Mouse (Mus musculus) frontal cortex, postnatal 25 days (tissue): Measurements from ENCODE around the gene Tnni2.

Source experiments
- DNase-seq, 2 experiments: peaks; one replicate each; pipeline ENCODE4 v3.0.0; 2022; ENCODE audit warnings: low spot score in 2 of 2

Gene Tnni2

DNA sequence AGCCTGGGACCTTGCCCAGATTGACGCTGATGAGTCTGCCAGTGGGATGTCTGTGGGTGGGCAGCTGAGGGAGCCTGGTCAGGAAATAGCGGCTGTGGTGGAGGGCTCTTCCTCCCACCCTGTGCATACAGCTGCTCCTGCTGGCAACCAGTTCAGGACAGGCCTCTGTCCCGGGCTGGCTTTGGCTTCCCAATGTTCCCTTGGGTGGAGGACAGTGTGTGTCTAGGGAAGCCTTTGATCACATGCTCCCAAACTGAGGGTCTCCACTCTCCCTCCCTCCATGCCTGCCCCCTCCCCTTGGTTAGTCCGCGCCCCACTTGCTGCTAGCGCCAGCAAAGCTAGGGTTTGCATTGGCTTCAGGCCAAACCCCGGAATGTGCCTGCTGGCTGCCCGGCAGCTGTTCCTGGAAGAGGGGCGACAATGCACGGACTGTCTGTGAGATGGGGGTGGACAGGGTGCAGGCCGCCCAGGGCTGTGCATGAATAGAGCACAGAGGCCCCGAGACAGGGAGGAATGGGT is 11.4 kb upstream of the Tnni2 start:
- DNase-seq: peak in 1 of 2 experiments; percentile 32

DNA sequence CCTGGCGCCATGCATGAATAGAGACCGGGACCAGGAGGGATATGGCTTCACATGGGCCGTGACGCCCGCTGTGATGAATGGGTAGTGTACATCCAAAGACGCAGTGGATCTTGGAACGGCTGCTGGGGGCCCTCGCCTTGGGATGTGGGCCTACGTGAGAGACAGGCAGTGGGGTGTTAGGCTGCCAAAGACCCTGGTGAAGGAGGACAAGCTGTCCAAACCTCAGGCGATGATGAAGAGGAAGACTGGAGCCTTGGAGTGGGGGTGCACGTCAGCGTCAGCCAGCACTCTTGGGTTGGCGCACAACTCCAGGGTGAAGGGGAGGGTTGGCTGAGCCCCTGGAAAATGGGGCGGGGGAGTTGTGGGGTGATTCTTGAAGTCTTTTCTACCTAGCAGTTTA is 10.5 kb upstream of the Tnni2 start:
- DNase-seq: no peak

DNA sequence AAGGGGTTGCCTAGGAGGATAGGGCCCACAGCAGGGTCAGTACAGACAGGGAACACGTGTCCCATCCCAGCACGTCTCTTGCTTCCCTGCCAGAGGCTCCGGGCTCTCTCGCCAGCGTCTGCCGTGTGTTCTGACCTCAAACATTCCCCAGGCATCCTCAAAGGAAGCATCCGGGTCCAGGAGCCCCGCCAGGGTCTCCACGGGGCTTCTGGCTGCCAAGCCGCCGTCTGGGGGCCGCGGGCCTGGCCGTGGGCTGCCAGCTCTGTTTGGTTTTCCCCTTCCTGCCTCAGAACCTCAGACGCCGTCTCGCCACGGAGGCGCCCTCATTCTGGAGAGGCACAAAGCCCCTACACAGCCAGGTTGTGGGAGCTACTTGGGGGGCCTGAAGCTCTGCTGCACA is 8.0 kb upstream of the Tnni2 start:
- DNase-seq: no peak

DNA sequence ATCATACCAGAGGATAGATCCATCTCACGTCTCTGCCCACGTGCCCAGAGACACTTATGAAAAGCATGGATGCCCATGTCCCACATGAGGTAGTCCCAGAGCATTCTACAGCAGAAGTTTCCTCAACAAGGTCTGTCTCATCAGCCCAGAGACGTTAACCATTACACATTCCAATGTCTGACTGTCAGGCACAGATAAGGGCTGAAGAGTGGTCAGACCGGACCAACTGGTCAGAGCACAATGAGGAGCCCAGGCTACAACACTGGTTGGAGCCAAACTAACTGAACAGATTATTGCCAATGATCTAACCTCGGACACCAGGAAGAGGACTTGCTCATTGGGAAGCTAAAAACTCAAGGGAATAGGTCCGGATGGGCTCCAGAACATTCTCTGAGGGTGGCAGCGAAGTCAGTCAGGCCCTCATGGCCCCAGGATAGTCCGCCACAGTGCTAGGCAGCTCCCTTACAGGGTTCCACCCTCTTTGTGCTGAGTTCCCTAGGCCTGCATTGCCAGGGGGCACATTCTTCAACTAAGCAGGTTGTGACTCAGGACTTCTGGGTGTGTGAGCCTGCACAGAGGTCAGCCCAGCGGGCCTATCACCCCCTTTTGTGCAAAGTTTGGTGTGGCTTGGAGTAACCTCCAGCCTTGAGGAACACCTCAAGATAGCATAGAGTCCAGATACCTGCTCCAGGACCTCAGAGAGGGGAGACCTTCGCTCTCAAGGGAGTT is 7.3 kb upstream of the Tnni2 start, which contains the start of gene Syt8:
Gene Syt8, plus strand, starts transcription at position 714 of the 729 bp plus-strand sequence.
- DNase-seq: no peak

DNA sequence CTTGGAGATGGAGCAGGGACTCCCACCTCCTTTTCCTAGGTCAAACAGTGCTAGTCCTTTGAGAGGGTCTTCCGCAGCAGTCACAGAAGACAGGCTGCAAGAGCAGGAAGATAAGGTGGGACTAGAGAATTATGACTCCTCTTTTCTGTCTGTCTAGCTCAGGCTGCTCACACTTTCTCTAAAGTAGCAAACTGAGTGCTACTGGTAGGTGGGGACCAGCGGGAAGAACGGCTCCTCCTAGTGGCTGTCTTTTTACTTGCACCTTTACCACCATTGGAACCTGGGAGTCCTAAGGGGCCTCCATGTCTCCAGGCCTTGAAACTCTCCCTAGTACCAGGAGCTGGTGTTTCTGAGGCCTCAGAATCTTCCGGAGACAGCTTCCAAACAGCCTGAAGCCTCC is 6.1 kb upstream of the Tnni2 start:
- peak; percentile 41 to 61 for DNase-seq

DNA sequence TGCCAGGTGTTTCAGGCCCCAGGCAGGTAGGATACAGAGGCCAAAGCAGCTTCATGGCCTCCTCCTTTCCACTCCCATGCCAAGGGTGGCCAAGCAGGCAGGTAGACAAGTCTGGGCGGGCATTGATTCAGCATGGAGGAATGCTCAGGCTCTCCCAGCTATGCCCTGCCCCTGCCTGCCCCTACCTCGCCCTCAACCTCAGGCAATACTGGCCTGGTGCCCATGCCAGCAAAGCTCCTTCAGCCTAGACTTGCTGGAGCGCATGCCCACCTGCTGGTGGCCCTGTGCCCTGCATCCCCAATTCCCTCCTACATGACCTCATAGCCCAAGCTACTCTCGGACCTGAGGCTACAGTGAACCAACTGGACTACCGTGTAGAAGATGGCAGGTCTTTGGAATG is 4.3 kb upstream of the Tnni2 start:
- DNase-seq: no peak

DNA sequence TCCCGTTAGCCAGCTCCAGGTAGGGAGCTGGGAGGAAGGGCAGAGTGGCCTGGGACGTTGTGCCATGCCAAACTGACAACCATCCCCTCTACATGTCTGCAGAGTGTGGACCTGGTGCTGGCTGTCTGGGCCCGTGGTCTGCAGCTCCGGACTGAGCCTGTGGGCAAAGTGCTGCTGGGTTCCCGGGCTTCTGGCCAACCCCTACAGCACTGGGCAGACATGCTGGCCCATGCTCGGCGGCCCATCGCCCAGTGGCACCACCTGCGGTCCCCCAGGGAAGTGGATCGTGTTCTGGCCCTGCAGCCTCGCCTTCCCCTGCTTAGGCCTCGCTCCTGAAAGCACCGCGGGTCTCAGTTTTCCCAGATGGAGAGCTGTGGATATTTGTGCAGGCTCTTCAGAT is 1.6 kb upstream of the Tnni2 start:
- no peak for DNase-seq

DNA sequence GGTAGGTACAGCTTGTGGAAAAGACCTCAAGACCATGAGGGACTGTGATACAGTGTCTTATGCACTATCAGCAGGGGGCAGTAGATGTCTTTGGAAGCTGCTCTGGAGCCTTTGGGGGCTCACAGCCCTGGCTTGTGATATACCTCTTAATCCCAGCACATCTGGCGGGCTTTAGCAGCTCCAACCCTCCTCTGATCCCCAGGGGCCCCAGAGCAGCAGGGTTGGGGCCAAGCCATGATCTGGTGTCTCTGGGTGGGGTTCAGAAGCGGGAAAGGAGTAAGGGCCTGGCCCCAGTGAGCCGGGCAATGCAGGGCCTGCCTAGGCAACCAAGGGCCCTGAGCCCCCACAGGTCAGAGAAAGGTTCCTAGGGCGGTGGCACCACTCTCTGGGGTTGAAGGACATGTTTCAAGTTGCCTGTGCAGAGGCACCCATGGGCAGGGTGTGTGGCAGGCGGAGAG is 922 bp upstream of the Tnni2 start:
- no peak for DNase-seq

DNA sequence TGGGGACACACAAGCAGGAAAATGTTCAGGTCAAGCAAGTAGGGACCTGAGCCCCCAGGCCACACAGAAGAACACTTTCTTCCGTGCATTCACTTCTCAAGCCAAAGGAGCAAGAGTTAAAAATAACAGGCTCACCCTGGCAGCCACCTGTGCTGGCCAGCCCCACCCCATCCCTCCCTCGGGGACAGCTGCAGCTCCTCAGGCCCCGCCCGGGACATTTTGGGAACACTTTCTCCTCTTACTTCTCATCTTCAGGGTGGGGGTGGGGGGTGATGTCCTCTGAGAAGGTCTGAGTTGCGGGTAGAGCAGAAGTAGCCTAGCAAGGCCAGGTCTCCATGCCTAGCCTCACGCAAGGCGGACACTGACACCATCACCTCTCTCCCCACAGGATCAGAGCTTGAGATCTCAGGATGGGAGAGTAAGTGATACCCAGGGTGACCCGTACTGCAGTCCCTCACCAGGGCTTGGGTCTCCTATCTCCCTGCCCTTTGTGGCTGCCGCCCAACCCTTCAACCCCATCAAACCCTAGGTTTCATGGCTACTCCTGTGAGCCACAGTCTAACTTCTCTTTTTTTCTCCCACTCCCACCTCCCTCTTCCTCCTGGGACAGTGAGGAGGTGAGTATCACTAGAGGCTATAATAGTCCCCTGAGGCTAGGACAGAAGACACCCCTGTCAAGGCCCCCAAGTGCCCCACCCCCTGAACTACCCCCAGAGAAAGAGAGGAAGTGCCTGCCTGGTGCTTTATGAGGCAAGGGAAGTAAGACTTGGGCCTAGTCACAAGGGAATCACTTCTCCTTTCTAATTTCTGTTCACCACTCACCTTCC is 686 bp downstream of the Tnni2 start:
- no peak for DNase-seq

DNA sequence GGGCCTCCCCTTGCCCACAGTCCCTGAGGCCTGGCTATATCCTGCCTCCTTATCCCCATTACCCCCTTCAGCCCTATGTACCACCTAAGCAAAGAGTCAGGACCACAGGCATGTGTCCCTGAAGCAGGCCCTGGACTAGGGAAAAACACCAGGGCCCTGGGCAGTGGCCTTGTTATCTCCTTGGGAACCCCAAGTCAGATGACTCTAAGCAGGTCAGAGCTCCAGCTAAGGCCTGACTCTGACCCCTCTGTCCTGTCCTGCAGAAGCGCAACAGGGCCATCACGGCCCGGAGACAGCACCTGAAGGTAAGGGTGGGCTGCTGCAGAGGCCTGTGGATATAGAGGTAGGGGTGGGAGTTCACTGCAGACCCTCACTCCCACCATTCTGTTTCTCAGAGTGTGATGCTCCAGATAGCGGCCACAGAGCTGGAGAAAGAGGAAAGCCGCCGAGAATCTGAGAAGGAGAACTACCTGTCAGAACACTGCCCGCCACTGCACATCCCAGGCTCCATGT is 1.4 kb downstream of the Tnni2 start:
- DNase-seq: no peak

DNA sequence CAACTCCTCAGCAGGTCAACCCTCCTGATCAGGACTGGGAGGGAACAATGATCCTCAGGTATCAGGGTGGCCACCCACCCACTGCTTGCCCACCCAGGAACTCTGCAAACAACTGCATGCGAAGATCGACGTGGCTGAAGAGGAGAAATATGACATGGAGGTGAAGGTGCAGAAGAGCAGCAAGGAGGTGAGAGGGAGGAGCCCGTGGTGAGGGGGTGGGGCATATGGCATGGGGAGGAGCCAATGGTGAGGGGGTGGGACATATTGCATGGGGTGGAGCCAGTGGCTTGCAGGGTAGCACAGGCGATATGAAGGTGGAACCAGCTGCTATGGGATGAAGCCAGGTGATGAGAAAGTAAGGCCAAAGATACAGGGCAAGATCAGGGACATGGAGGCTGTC is 1.9 kb downstream of the Tnni2 start:
- no peak for DNase-seq

DNA sequence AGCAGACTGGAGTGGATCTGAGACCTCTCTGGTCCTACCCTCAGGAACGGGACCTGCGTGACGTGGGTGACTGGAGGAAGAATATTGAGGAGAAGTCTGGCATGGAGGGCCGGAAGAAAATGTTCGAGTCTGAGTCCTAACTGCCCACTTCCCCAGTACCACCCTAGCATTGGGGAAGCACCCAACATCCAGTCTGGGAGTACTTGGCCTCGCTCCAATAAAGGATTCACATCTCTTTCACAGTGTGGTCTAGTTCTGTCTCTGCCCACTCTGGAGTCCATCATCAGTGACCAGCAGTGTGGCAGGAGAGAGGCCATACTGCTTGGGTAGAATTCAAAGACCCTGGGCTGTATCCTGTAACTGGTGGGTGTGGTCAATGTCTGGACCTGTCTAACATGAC is 2.6 kb downstream of the Tnni2 start:
- no peak for DNase-seq

DNA sequence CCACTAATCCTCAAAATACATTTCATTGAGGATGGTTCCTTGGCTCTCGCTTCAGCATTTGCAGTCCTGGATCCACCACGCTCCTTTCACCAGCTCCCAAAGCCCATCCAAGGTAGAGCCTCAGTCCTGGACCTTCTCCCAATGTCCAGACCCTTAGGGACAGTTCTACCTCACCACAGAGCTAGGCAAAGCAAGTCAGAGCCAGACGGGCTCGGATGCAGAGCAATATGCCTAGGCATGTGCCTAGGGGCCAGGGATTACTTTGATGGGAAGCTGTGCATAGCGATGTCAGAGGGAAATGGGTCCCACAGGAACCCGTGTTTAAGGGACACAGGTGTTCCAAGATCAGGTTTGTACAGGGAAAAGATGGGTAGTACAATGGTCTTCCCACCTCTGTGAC is 3.7 kb downstream of the Tnni2 start:
- DNase-seq: no peak

DNA sequence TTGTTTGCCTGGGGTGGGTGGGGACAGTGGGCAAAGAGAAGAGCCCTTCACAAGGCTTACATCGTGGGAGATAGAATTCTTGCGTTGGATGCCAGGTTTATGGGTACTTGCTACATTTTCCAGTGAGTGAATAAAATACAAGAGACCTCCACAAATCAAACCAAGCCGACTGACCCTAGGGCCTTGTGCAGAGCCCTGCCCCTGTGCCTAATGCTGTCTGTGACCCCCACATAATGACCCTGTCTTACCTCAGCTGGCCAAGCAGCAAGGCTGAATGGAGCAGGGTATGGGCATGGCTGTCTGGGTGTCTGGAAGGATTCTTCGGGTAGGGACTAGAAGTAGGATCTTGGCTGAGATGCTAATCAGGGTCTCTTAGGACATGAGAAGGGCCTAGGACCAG is 4.7 kb downstream of the Tnni2 start:
- DNase-seq: no peak

DNA sequence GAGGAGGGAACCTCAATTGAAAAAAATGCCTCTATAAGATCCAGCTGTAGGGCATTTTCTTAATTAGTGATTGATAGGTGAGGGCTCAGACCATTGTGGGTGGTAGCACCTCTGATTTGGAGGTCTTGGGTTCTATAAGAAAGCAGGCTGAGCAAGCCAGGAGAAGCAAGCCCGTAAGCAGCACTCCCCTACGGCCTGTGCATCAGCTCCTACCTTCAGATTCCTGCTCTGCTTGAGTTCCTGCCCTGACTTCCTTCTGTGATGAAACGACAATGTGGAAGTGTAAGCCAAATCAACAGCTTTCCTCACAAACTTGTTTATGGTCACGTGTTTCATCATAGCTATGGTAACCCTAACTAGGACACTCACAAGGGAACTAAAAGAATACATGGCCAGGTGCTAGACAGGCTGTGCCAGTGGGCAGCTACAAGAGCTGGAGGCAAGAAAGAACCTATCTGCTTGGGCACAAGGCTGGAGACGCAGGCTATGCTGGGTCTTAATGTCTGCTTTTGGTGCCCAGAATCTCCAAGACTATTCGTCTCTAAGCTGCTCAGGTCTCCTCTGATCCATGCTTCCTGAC is 7.5 kb downstream of the Tnni2 start:
- DNase-seq: no peak

DNA sequence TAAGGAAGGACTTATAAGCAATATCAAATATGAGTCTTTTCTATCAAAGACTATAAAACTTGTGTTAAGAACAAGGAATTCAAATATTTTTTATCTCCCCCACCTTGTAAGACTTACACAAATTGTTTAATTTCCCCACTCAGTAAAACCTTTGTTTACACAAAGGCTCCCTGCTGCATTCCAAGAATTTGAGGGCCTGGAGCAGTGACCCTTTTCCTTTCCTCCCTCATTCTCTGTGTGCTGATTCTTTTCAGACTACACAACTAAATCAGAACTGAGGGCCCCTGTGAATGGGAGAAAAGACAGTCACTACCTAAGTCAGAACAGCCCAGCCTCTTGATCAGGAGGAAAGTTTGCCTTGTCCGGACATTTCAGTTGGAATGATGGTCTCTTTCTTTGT is 13.1 kb downstream of the Tnni2 start:
- no peak for DNase-seq

DNA sequence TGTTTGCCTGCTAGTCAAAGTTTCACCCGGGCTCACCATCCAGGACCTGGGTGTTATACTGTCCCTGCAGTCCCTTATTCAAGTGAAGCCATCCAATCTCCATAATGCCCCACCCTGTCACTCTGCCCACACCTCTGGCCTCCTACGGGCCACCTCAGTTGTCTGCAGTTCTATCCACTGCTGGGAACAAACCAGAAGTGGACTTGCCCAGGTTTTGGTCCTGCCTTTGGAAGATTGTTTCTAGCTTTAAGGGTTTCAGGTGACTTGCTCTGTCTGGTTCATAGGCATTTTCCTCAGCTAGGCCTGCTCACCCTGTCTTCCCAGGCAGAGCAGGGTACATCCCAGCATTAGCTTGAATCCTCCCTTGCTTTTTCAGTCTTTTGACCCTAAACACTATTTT is 13.6 kb downstream of the Tnni2 start:
- DNase-seq: no peak

DNA sequence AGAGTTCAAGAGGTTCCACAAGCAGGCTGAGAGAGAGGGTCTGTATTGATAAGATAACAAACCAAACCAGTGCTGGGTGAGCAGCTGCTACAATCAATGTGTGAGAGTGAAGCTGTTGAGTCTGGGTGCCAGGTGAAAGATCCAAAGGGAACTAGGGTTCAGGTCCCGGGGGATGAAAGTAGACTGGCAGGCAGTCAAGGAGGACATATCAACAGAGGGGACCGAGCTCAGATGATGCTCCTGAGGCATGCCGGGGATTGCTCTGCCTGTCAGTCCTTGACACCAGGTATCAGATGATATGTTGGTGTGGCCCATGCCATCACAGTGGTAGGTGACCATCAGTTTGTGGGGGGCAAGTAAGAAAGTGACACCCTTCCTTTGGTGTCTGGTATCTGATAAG is 15.2 kb downstream of the Tnni2 start:
- DNase-seq: no peak

DNA sequence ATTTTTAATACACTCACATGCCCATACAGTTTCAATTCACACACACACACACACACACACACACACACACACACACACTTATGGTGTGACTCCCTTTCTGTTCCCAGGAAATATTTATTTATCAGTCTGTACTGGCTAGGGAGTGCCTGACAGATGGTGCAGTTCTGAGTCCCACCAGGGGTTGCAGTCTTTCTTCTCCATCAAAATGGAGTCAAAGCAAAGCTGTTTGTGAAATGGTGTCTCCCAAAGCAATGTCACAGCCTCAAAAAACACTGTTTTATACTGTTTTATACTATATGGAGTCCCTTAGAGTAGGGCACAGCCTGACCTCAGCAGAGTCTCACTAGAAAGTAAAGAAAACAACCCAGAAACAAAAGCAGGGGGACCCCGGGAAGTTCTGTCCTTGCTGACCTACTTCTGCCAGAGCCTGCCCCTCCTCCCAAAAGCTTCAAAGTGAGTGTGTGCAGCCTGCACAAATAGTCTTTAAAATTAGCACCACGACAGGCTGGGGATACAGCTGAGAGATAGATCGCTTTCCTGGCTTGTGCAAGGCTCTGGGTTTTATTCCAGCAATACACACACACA is 15.7 kb downstream of the Tnni2 start:
- DNase-seq: no peak

DNA sequence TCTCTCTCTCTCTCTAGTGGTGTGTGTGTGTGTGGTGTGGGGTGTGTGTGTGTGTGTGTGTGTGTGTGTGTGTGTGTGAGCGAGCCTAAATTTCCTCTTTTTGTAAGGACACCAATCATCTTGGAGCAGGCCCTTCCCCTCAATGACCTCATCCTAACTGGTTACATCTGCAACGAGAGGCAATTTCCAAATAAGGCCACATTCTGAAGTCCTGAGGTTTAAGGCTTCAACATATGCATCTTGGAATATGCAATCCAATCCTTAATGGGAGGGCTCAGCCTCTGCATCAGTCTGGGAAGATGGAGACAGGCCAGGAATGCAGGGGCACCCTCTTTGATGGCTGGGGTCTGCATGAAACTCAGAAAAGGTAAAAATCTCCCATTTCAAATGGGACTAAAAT is 16.4 kb downstream of the Tnni2 start:
- no peak for DNase-seq

DNA sequence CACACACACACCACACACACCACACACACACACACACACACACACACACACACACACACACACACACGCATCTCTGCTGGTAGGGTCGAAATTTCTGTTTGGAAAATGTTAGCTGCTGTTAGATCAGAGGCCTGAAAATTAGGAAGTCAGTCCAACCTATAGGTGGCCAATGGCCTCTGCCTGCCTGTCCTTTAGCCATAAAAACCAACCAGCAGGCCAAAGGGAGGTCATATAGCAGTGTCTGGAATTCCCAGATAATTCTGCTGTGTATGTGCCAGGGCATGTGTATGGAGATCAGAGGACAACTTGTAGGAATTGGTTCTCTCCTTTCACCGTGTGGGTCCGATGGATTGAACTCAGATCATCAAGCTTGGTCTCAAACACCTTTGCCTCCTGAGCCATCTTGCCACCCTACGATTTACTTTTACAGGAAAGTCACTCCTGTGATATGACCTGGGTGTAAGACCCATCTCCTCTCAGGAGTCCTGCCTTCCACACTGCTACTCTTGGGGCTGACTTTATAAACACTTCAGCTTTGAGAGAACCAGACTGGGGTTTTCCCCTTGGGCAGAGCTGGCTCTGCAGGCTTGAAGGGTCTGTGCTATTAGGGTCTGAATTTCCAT is 17.2 kb downstream of the Tnni2 start:
- DNase-seq: no peak

DNA sequence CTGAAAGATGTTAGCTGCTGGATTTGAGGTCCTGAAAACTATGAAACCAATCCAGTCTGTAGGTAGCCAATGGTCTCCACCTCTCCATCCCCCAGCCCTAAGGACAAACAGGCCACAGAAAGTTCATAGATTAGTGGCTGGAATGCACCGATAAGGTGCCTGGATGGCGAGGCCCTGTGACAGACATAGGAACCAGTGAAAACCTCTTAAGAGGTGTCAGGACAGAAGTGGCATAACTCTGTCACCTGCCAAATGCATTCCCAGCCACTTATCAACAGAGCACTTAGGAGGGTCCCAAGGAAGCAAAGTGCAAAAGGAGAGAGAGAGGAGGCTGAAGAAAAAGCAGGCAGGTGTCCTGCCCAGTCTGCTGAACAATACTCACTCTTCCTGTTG is 17.7 kb downstream of the Tnni2 start:
- DNase-seq: no peak
